Mouse (Mus musculus): ENCODE data around the gene Ky.

Ky gene

GRCm38 (mm10) chr9:102505700-102506585 lies at the start of gene Ky:
Ky (plus strand) TSS chr9:102505750.
- DNase-seq (ENCODE audit: low spot score), result no peak

GRCm38 (mm10) chr9:102462251-102462650 lies 43.3 kb upstream of the Ky start:
- no peak for DNase-seq (ENCODE audit: low spot score)

GRCm38 (mm10) chr9:102465044-102465443 lies 40.5 kb upstream of the Ky start:
- no peak for DNase-seq (ENCODE audit: low spot score)

GRCm38 (mm10) chr9:102465726-102466125 lies 39.8 kb upstream of the Ky start:
- DNase-seq (ENCODE audit: low spot score), result no peak

- DNase-seq (ENCODE audit: low spot score), result no peak
These were observed 35.3 kb upstream of the Ky start for GRCm38 (mm10) chr9:102470076-102470819.

GRCm38 (mm10) chr9:102477767-102478450 lies 27.6 kb upstream of the Ky start:
- DNase-seq (ENCODE audit: low spot score), result no peak

- DNase-seq (ENCODE audit: low spot score), result no peak
These were observed 27.1 kb upstream of the Ky start for GRCm38 (mm10) chr9:102478451-102478835.

GRCm38 (mm10) chr9:102479022-102479421 lies 26.5 kb upstream of the Ky start:
- DNase-seq (ENCODE audit: low spot score), result no peak

GRCm38 (mm10) chr9:102492031-102492795 lies 13.3 kb upstream of the Ky start:
- DNase-seq (ENCODE audit: low spot score), result no peak

- no peak for DNase-seq (ENCODE audit: low spot score)
These were observed 12.5 kb upstream of the Ky start for GRCm38 (mm10) chr9:102493044-102493443.

GRCm38 (mm10) chr9:102493916-102494315 lies 11.6 kb upstream of the Ky start:
- no peak for DNase-seq (ENCODE audit: low spot score)

- no peak for DNase-seq (ENCODE audit: low spot score)
These were observed 11.1 kb upstream of the Ky start for GRCm38 (mm10) chr9:102494454-102494853.

- DNase-seq (ENCODE audit: low spot score), result no peak
These were observed 10.3 kb upstream of the Ky start for GRCm38 (mm10) chr9:102495266-102495665.

- no peak for DNase-seq (ENCODE audit: low spot score)
These were observed 9.0 kb upstream of the Ky start for GRCm38 (mm10) chr9:102496481-102497041.

GRCm38 (mm10) chr9:102497089-102497690 lies 8.4 kb upstream of the Ky start:
- DNase-seq (ENCODE audit: low spot score), result no peak

- no peak for DNase-seq (ENCODE audit: low spot score)
These were observed 7.6 kb upstream of the Ky start for GRCm38 (mm10) chr9:102497833-102498430.

GRCm38 (mm10) chr9:102498701-102499100 lies 6.8 kb upstream of the Ky start:
- DNase-seq (ENCODE audit: low spot score), result no peak

GRCm38 (mm10) chr9:102499266-102499665 lies 6.3 kb upstream of the Ky start:
- DNase-seq (ENCODE audit: low spot score), result no peak

- DNase-seq (ENCODE audit: low spot score), result no peak
These were observed 5.8 kb upstream of the Ky start for GRCm38 (mm10) chr9:102499746-102500145.

GRCm38 (mm10) chr9:102501113-102501512 lies 4.4 kb upstream of the Ky start:
- DNase-seq (ENCODE audit: low spot score), result no peak

Measured in MN1 (cell line).